Mouse (Mus musculus): ENCODE measurements around the gene Pglyrp2. TPM values are rescaled to one million over a fixed set of nuclear protein-coding genes. Genes with fewer than 3 reads are reported as not detected.

Gene Pglyrp2
- total RNA-seq, 1 experiment, result not detected

DNA sequence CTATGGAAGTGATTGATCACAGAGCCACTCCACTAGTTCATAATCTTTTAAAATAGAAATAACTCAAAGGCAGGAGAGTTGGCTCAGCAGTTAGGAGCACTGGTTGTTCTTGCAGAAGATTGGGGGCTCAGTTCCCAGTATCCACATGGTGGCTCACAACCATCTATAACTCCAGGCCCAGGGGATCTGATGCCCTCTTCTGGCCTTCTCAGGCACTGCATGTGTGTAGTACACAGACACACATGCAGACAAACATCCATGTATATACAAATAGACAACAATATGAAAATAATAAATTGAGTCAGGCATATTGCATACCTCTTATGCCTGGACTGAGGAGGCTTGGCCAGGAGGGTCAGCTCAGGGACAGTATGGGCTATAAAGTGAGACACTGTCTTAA is 23.2 kb upstream of the Pglyrp2 start:
- no peaks in the 10 kb centered on the region for H3K36me3 ChIP-seq (ENCODE audit: control insufficient read depth, insufficient read depth, low read length, poor library complexity, severe bottlenecking)
- no peak overlapping the region for H3K9ac ChIP-seq (ENCODE audit: insufficient read depth, low read depth, low read length, poor library complexity, severe bottlenecking)
- no peak for DNase-seq (ENCODE audit: low read depth, low spot score)
- H3K4me3 ChIP-seq (ENCODE audit: insufficient read depth in 1 of 2, low read depth in 1 of 2, low read length in 2 of 2, poor library complexity in 1 of 2, severe bottlenecking in 1 of 2), result no peak overlapping the region
- H3K4me1 ChIP-seq (ENCODE audit: control insufficient read depth in 2 of 2, insufficient read depth in 2 of 2, low read length in 2 of 2, poor library complexity in 1 of 2), result peaks cover 4 to 12% of the 10 kb centered on the region in 2 experiments; a peak in 2 of 4 replicates
- TF ChIP-seq CHD2 (IDR thresholded peaks at IDR 0.05; ENCODE audit: low read depth, low read length) (no peak), MAFK (IDR thresholded peaks at IDR 0.05; ENCODE audit: insufficient read depth, low read depth, low read length) (no peak), ZNF384 (IDR thresholded peaks at IDR 0.05; ENCODE audit: low read depth, low read length) (no peak), ZC3H11A (IDR thresholded peaks at IDR 0.05; ENCODE audit: borderline replicate concordance, low read depth, low read length) (no peak), HCFC1 (IDR thresholded peaks at IDR 0.05; ENCODE audit: borderline replicate concordance, insufficient read depth, low read length) (no peak)
- in situ Hi-C loops (cut with MboI; ENCODE audit: low sequenced_read_pairs in 2 of 2, unreplicated experiment in 2 of 2), result no loop called here
- H3K9me3 ChIP-seq (ENCODE audit: control insufficient read depth, insufficient read depth, low read depth, low read length), result no peaks in the 10 kb centered on the region
- no peak overlapping the region for H3K27ac ChIP-seq (ENCODE audit: insufficient read depth, low read depth, low read length, poor library complexity, severe bottlenecking)

DNA sequence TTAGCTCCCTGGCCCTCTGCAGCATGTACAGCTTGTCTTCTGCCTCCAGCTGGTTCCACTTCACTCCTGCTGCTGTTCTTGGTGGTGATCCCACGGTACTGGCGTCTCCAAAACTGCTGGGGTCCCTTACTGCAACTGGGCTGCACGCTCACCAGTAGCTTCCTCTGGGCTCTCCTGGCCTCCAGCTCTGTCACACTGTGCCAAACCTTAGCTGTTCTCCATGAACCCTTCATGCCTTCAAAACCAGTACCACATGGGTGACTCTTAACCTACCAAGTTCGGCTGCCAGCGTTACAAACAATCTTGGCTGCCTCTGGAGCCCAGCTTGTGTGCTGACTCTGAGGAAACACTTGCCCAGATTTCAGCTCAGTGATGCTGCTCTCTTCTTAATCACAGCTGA is 21.0 kb upstream of the Pglyrp2 start:
- H3K4me3 ChIP-seq (ENCODE audit: insufficient read depth in 1 of 2, low read depth in 1 of 2, low read length in 2 of 2, poor library complexity in 1 of 2, severe bottlenecking in 1 of 2), result no peak overlapping the region
- H3K36me3 ChIP-seq (ENCODE audit: control insufficient read depth, insufficient read depth, low read length, poor library complexity, severe bottlenecking), result no peaks in the 10 kb centered on the region
- no peaks in the 10 kb centered on the region for H3K9me3 ChIP-seq (ENCODE audit: control insufficient read depth, insufficient read depth, low read depth, low read length)
- no peak for TF ChIP-seq ZNF384 (IDR thresholded peaks at IDR 0.05; ENCODE audit: low read depth, low read length)
- no peak for TF ChIP-seq HCFC1 (IDR thresholded peaks at IDR 0.05; ENCODE audit: borderline replicate concordance, insufficient read depth, low read length)
- TF ChIP-seq CHD2 (IDR thresholded peaks at IDR 0.05; ENCODE audit: low read depth, low read length), result no peak
- no peak for TF ChIP-seq ZC3H11A (IDR thresholded peaks at IDR 0.05; ENCODE audit: borderline replicate concordance, low read depth, low read length)
- no peak for TF ChIP-seq MAFK (IDR thresholded peaks at IDR 0.05; ENCODE audit: insufficient read depth, low read depth, low read length)
- no peak overlapping the region for H3K27ac ChIP-seq (ENCODE audit: insufficient read depth, low read depth, low read length, poor library complexity, severe bottlenecking)
- H3K9ac ChIP-seq (ENCODE audit: insufficient read depth, low read depth, low read length, poor library complexity, severe bottlenecking), result no peak overlapping the region
- no peaks in the 10 kb centered on the region for H3K4me1 ChIP-seq (ENCODE audit: control insufficient read depth in 2 of 2, insufficient read depth in 2 of 2, low read length in 2 of 2, poor library complexity in 1 of 2)
- in situ Hi-C loops (cut with MboI; ENCODE audit: low sequenced_read_pairs in 2 of 2, unreplicated experiment in 2 of 2), result no loop called here
- DNase-seq (ENCODE audit: low read depth, low spot score), result no peak

DNA sequence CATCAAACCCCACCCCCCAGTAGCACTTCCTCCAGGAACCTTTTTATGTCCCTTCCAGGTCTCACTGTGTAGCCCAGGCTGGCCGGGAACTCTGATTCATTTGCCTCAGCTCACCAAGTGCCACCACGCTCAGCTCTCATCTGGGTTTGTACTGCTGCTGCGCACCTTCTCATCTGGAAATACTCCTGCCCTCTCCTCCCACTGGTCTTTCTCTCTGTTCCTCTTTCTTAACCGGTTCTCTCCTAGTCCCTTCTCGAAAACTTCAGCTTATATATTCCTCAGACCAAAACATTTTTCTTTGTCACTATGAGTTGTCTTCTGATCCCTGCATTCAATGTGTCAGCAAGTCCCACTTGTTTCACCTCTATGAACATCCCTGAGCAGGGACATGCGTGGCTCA is 19.3 kb upstream of the Pglyrp2 start:
- Histone ChIP-seq H3K9me3 (ENCODE audit: control insufficient read depth, insufficient read depth, low read depth, low read length) (no peaks in the 10 kb centered on the region), H3K27ac (ENCODE audit: insufficient read depth, low read depth, low read length, poor library complexity, severe bottlenecking) (no peak overlapping the region), H3K4me1 (ENCODE audit: control insufficient read depth in 2 of 2, insufficient read depth in 2 of 2, low read length in 2 of 2, poor library complexity in 1 of 2) (no peaks in the 10 kb centered on the region), H3K36me3 (ENCODE audit: control insufficient read depth, insufficient read depth, low read length, poor library complexity, severe bottlenecking) (no peaks in the 10 kb centered on the region), H3K4me3 (ENCODE audit: insufficient read depth in 1 of 2, low read depth in 1 of 2, low read length in 2 of 2, poor library complexity in 1 of 2, severe bottlenecking in 1 of 2) (no peak overlapping the region), H3K9ac (ENCODE audit: insufficient read depth, low read depth, low read length, poor library complexity, severe bottlenecking) (no peak overlapping the region)
- in situ Hi-C loops (cut with MboI; ENCODE audit: low sequenced_read_pairs in 2 of 2, unreplicated experiment in 2 of 2), result no loop called here
- TF ChIP-seq CHD2 (IDR thresholded peaks at IDR 0.05; ENCODE audit: low read depth, low read length) (no peak), ZNF384 (IDR thresholded peaks at IDR 0.05; ENCODE audit: low read depth, low read length) (no peak)
- DNase-seq (ENCODE audit: low read depth, low spot score), result no peak

DNA sequence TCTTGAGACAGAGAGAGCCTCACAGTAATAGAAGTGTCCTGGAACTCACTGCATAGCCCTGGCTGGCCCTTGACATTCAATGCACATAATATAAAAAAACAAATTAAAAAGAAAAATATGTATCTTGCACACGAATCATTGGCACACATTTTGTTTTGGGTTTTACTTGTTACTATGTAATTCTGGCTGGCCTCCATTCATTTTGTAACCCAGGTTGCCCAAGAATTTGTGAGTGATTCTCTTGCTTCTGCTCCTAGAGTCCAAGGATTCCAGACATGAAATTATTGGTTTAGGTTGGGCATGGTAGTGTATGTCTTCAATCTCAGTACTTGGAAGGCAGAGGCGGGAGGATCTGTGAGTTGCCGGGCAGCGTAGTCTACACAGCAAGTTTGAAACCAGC is 13.1 kb upstream of the Pglyrp2 start:
- no peaks in the 10 kb centered on the region for H3K36me3 ChIP-seq (ENCODE audit: control insufficient read depth, insufficient read depth, low read length, poor library complexity, severe bottlenecking)
- in situ Hi-C loops (cut with MboI; ENCODE audit: low sequenced_read_pairs in 2 of 2, unreplicated experiment in 2 of 2), result no loop called here
- no peak overlapping the region for H3K4me3 ChIP-seq (ENCODE audit: insufficient read depth in 1 of 2, low read depth in 1 of 2, low read length in 2 of 2, poor library complexity in 1 of 2, severe bottlenecking in 1 of 2)
- H3K9me3 ChIP-seq (ENCODE audit: control insufficient read depth, insufficient read depth, low read depth, low read length), result no peaks in the 10 kb centered on the region
- H3K4me1 ChIP-seq (ENCODE audit: control insufficient read depth in 2 of 2, insufficient read depth in 2 of 2, low read length in 2 of 2, poor library complexity in 1 of 2), result no peaks in the 10 kb centered on the region; a peak in 1 of 4 replicates
- no peak for DNase-seq (ENCODE audit: low read depth, low spot score)
- no peak overlapping the region for H3K9ac ChIP-seq (ENCODE audit: insufficient read depth, low read depth, low read length, poor library complexity, severe bottlenecking)
- H3K27ac ChIP-seq (ENCODE audit: insufficient read depth, low read depth, low read length, poor library complexity, severe bottlenecking), result no peak overlapping the region
- TF ChIP-seq CHD2 (IDR thresholded peaks at IDR 0.05; ENCODE audit: low read depth, low read length), result no peak
- TF ChIP-seq HCFC1 (IDR thresholded peaks at IDR 0.05; ENCODE audit: borderline replicate concordance, insufficient read depth, low read length), result no peak
- no peak for TF ChIP-seq MAFK (IDR thresholded peaks at IDR 0.05; ENCODE audit: insufficient read depth, low read depth, low read length)
- TF ChIP-seq ZC3H11A (IDR thresholded peaks at IDR 0.05; ENCODE audit: borderline replicate concordance, low read depth, low read length), result no peak
- TF ChIP-seq ZNF384 (IDR thresholded peaks at IDR 0.05; ENCODE audit: low read depth, low read length), result no peak

DNA sequence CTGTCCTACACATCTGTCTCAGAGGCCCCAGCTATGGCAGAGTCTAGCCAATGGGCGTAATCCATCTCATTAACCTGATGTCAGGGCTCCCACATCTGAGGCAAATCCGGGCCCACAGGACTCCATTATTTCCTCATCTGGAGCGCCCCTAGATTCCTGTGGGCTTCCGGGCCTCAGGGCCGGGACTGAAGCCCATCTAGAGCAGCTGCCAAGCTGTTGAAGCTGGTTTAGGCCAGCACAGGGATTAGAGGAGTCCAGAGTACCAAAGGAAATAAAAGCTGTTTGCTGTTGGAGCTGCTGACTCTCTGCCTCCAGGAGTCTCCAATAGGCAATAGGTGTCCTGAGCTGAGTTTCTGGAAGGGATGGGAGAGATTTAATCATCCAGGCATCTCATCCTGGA is 11.2 kb upstream of the Pglyrp2 start:
- Histone ChIP-seq H3K27ac (ENCODE audit: insufficient read depth, low read depth, low read length, poor library complexity, severe bottlenecking) (no peak overlapping the region), H3K9me3 (ENCODE audit: control insufficient read depth, insufficient read depth, low read depth, low read length) (no peaks in the 10 kb centered on the region), H3K36me3 (ENCODE audit: control insufficient read depth, insufficient read depth, low read length, poor library complexity, severe bottlenecking) (no peaks in the 10 kb centered on the region), H3K4me3 (ENCODE audit: insufficient read depth in 1 of 2, low read depth in 1 of 2, low read length in 2 of 2, poor library complexity in 1 of 2, severe bottlenecking in 1 of 2) (no peak overlapping the region), H3K9ac (ENCODE audit: insufficient read depth, low read depth, low read length, poor library complexity, severe bottlenecking) (no peak overlapping the region), H3K4me1 (ENCODE audit: control insufficient read depth in 2 of 2, insufficient read depth in 2 of 2, low read length in 2 of 2, poor library complexity in 1 of 2) (no peaks in the 10 kb centered on the region; a peak in 1 of 4 replicates)
- no peak for TF ChIP-seq ZNF384 (IDR thresholded peaks at IDR 0.05; ENCODE audit: low read depth, low read length)
- TF ChIP-seq CHD2 (IDR thresholded peaks at IDR 0.05; ENCODE audit: low read depth, low read length), result no peak
- no peak for TF ChIP-seq HCFC1 (IDR thresholded peaks at IDR 0.05; ENCODE audit: borderline replicate concordance, insufficient read depth, low read length)
- TF ChIP-seq ZC3H11A (IDR thresholded peaks at IDR 0.05; ENCODE audit: borderline replicate concordance, low read depth, low read length), result no peak
- no peak for TF ChIP-seq MAFK (IDR thresholded peaks at IDR 0.05; ENCODE audit: insufficient read depth, low read depth, low read length)
- in situ Hi-C loops (cut with MboI; ENCODE audit: low sequenced_read_pairs in 2 of 2, unreplicated experiment in 2 of 2), result no loop called here
- no peak for DNase-seq (ENCODE audit: low read depth, low spot score)

All from ES-E14 (cell line).